Mouse (Mus musculus) megakaryocyte, embryonic 14.5 days (primary cell): Measurements from ENCODE around the gene Kif7. TPM values are rescaled to one million over a fixed set of nuclear protein-coding genes. Genes with fewer than 3 reads are reported as not detected.

Source experiments
- H3K27me3 ChIP-seq: replicated peaks from 2 replicates; pipeline ENCODE3; 2012; ENCODE audit warnings: inconsistent platforms
- H3K36me3 ChIP-seq: replicated peaks from 2 replicates; pipeline ENCODE3; 2012; ENCODE audit warnings: low read length, inconsistent platforms, mixed read lengths
- H3K4me1 ChIP-seq: 2 replicates; pipeline ENCODE4 v1.6.1; 2012; ENCODE audit warnings: inconsistent platforms
- H3K4me3 ChIP-seq: replicated peaks from 2 replicates; pipeline ENCODE3; 2012; ENCODE audit warnings: moderate library complexity, mild to moderate bottlenecking, inconsistent platforms
- H3K9me3 ChIP-seq: 2 replicates; pipeline ENCODE4 v1.6.1; 2012; ENCODE audit warnings: inconsistent platforms
- FLI1 ChIP-seq: IDR thresholded peaks from 2 replicates; pipeline ENCODE4 v1.6.1; 2012; ENCODE audit warnings: low read length, inconsistent platforms, mixed read lengths
- GATA1 ChIP-seq: IDR thresholded peaks from 3 replicates; pipeline ENCODE4 v1.6.1; 2012; ENCODE audit warnings: mixed read lengths, low read length, inconsistent platforms, borderline replicate concordance
- polyA plus RNA-seq: library from polyadenylated mRNA; stranded (reverse); fragments of >175 nt; gene quantifications from 2 replicates; pipeline ENCODE4 v1.2.3, GENCODE M21; 2012; ENCODE audit warnings: low replicate concordance; ENCODE audit not compliant: insufficient read depth

Kif7 gene
- polyA plus RNA-seq, 1 experiment: 1.4 TPM

- Histone ChIP-seq H3K27me3 (peaks cover 48% of the 10 kb centered on the region), H3K9me3 (no peaks in the 10 kb centered on the region), H3K4me3 (peak overlapping the region; percentile 33), H3K36me3 (no peaks in the 10 kb centered on the region), H3K4me1 (peaks cover 23% of the 10 kb centered on the region)
- TF ChIP-seq FLI1 (no peak), GATA1 (no peak)
Measured at GRCm38 (mm10) chr7:79728219-79728618, 12.7 kb upstream of the Kif7 start.

GRCm38 (mm10) chr7:79727091-79727490, 11.6 kb upstream of the Kif7 start:
- Histone ChIP-seq H3K27me3 (peaks cover 54% of the 10 kb centered on the region), H3K4me1 (peaks cover 30% of the 10 kb centered on the region), H3K9me3 (no peaks in the 10 kb centered on the region), H3K4me3 (no peak overlapping the region), H3K36me3 (no peaks in the 10 kb centered on the region)
- TF ChIP-seq FLI1 (no peak), GATA1 (no peak)

GRCm38 (mm10) chr7:79721386-79721977, 6.0 kb upstream of the Kif7 start:
- Histone ChIP-seq H3K36me3 (no peaks in the 10 kb centered on the region), H3K4me1 (peaks cover 19% of the 10 kb centered on the region), H3K4me3 (peak overlapping the region; percentile 92), H3K27me3 (peaks cover 74% of the 10 kb centered on the region), H3K9me3 (peaks cover 5% of the 10 kb centered on the region; the same call in 1 of the 2 replicates)
- no peak for TF ChIP-seq FLI1
- TF ChIP-seq GATA1: no peak

GRCm38 (mm10) chr7:79710831-79711230, 4.7 kb downstream of the Kif7 start:
- Histone ChIP-seq H3K36me3 (no peaks in the 10 kb centered on the region), H3K27me3 (peaks cover 78% of the 10 kb centered on the region), H3K9me3 (no peaks in the 10 kb centered on the region), H3K4me1 (peaks cover 20% of the 10 kb centered on the region), H3K4me3 (no peak overlapping the region)
- TF ChIP-seq FLI1 (no peak), GATA1 (no peak)

GRCm38 (mm10) chr7:79710130-79710607, 5.4 kb downstream of the Kif7 start:
- Histone ChIP-seq H3K36me3 (no peaks in the 10 kb centered on the region), H3K4me1 (peaks cover 15% of the 10 kb centered on the region), H3K9me3 (no peaks in the 10 kb centered on the region), H3K4me3 (peak overlapping the region; percentile 67), H3K27me3 (peaks cover 75% of the 10 kb centered on the region)
- TF ChIP-seq GATA1 (no peak), FLI1 (no peak)

- H3K9me3 ChIP-seq: no peaks in the 10 kb centered on the region
- H3K4me3 ChIP-seq: no peak overlapping the region
- TF ChIP-seq GATA1: no peak
- no peak for TF ChIP-seq FLI1
- no peaks in the 10 kb centered on the region for H3K4me1 ChIP-seq
- peaks cover 14% of the 10 kb centered on the region for H3K36me3 ChIP-seq
- peaks cover 56% of the 10 kb centered on the region for H3K27me3 ChIP-seq
Measured at GRCm38 (mm10) chr7:79705210-79705609, 10.3 kb downstream of the Kif7 start.

GRCm38 (mm10) chr7:79702755-79703154, 12.8 kb downstream of the Kif7 start:
- no peak overlapping the region for H3K4me3 ChIP-seq
- TF ChIP-seq GATA1: no peak
- no peak for TF ChIP-seq FLI1
- H3K9me3 ChIP-seq: no peaks in the 10 kb centered on the region
- peaks cover 33% of the 10 kb centered on the region for H3K27me3 ChIP-seq
- H3K36me3 ChIP-seq: peaks cover 39% of the 10 kb centered on the region
- no peaks in the 10 kb centered on the region for H3K4me1 ChIP-seq

GRCm38 (mm10) chr7:79696495-79696894, 19.0 kb downstream of the Kif7 start:
- Histone ChIP-seq H3K9me3 (no peaks in the 10 kb centered on the region), H3K36me3 (peaks cover 95% of the 10 kb centered on the region), H3K27me3 (no peaks in the 10 kb centered on the region), H3K4me3 (no peak overlapping the region), H3K4me1 (no peaks in the 10 kb centered on the region)
- TF ChIP-seq GATA1 (no peak), FLI1 (no peak)

- Histone ChIP-seq H3K4me1 (no peaks in the 10 kb centered on the region), H3K36me3 (peaks cover 96% of the 10 kb centered on the region), H3K9me3 (no peaks in the 10 kb centered on the region), H3K27me3 (no peaks in the 10 kb centered on the region), H3K4me3 (no peak overlapping the region)
- TF ChIP-seq FLI1: no peak
- no peak for TF ChIP-seq GATA1
Measured at GRCm38 (mm10) chr7:79680231-79680630, 35.3 kb downstream of the Kif7 start.

GRCm38 (mm10) chr7:79679186-79679585, 36.3 kb downstream of the Kif7 start:
- Histone ChIP-seq H3K4me3 (no peak overlapping the region), H3K36me3 (peaks cover 93% of the 10 kb centered on the region), H3K9me3 (no peaks in the 10 kb centered on the region), H3K27me3 (no peaks in the 10 kb centered on the region), H3K4me1 (no peaks in the 10 kb centered on the region)
- no peak for TF ChIP-seq FLI1
- no peak for TF ChIP-seq GATA1
